Mouse (Mus musculus) hindbrain, embryonic 15.5 days (tissue): ENCODE measurements at regions not wholly inside any gene's neighbourhood (a gene's known extent, or its start where the extent isn't known, plus 50 kb on each side); places are given as distances from the start of the nearest gene placed in this dataset.
A peak's percentile ranks its signal among the peaks of the same experiment; 100 is the strongest.
"Not testable (repeated sequence)": the region's sequence is repeated elsewhere in the genome, so short reads cannot be mapped to it uniquely, and the experiment has no call there.

Experiments
- ATAC-seq: fragments of 200-750 bp; cut with Nextera tagmentation; 2 replicates; pipeline ENCODE4 v1.8.0; 2017; ENCODE audit warnings: low read depth, moderate number of reproducible peaks, moderate TSS enrichment; ENCODE audit not compliant: low FRiP score
- H3K27ac ChIP-seq: fragments of 300-500 bp; sonication (generic); replicated peaks from 2 replicates; pipeline ENCODE4 v1.5.1; 2015; ENCODE audit warnings: mild to moderate bottlenecking, inconsistent platforms
- H3K27me3 ChIP-seq: fragments of 300-500 bp; sonication (generic); 2 replicates; pipeline ENCODE4 v1.6.1; 2015; ENCODE audit warnings: control low read depth, inconsistent platforms
- H3K36me3 ChIP-seq: fragments of 300-500 bp; sonication (generic); 2 replicates; pipeline ENCODE4 v1.6.1; 2015; ENCODE audit warnings: control low read depth, inconsistent platforms
- H3K4me1 ChIP-seq: fragments of 300-500 bp; sonication (generic); replicated peaks from 2 replicates; pipeline ENCODE4 v1.6.1; 2015; ENCODE audit warnings: control low read depth, inconsistent platforms
- H3K4me2 ChIP-seq: fragments of 300-500 bp; sonication (generic); 2 replicates; pipeline ENCODE4 v1.6.1; 2015; ENCODE audit warnings: moderate library complexity, mild to moderate bottlenecking, inconsistent platforms
- H3K4me3 ChIP-seq: fragments of 300-500 bp; sonication (generic); 2 replicates; pipeline ENCODE4 v1.5.1; 2015; ENCODE audit warnings: mild to moderate bottlenecking, inconsistent platforms
- H3K9ac ChIP-seq: fragments of 300-500 bp; sonication (generic); 2 replicates; pipeline ENCODE4 v1.6.1; 2015; ENCODE audit warnings: inconsistent platforms
- H3K9me3 ChIP-seq: fragments of 300-500 bp; sonication (generic); 2 replicates; pipeline ENCODE4 v1.6.1; 2016; ENCODE audit warnings: control low read depth, inconsistent platforms
- whole genome bisulfite sequencing: fragments of 180-500 bp; shearing (Covaris S2); methylation state at CpG from one replicate; pipeline ENCODE4 v1.1.7; 2015; 5-methylcytosine and 5-hydroxymethylcytosine counted together

GRCm38 (mm10) chr15:42104816-42105215 lies 1970.7 kb downstream of the 9330182O14Rik start:
- no peaks in the 10 kb centered on the region for H3K4me1 ChIP-seq
- no peak for ATAC-seq
- 84% methylated on average over 2 of the region's 2 CpGs for WGBS

GRCm38 (mm10) chr15:42107106-42107505 lies 1972.9 kb downstream of the 9330182O14Rik start:
- Histone ChIP-seq H3K27ac (no peak overlapping the region), H3K36me3 (no peaks in the 10 kb centered on the region), H3K4me2 (no peak overlapping the region), H3K4me1 (no peaks in the 10 kb centered on the region), H3K9me3 (no peaks in the 10 kb centered on the region), H3K9ac (no peak overlapping the region), H3K27me3 (no peaks in the 10 kb centered on the region), H3K4me3 (no peak overlapping the region)
- ATAC-seq, result no peak

More at GRCm38 (mm10) chr15:42104816-42105215, 1970.7 kb downstream of the 9330182O14Rik start:
- Histone ChIP-seq H3K9ac (no peak overlapping the region), H3K4me3 (no peak overlapping the region), H3K4me2 (no peak overlapping the region), H3K36me3 (no peaks in the 10 kb centered on the region), H3K9me3 (no peaks in the 10 kb centered on the region), H3K27ac (no peak overlapping the region), H3K27me3 (no peaks in the 10 kb centered on the region)

- Histone ChIP-seq H3K9me3 (no peaks in the 10 kb centered on the region), H3K36me3 (no peaks in the 10 kb centered on the region), H3K9ac (no peak overlapping the region), H3K4me2 (no peak overlapping the region), H3K27ac (no peak overlapping the region), H3K4me3 (no peak overlapping the region), H3K4me1 (no peaks in the 10 kb centered on the region), H3K27me3 (no peaks in the 10 kb centered on the region)
- WGBS, result 72% methylated on average over 5 of the region's 5 CpGs
- no peak for ATAC-seq
Measured at GRCm38 (mm10) chr15:42111811-42112210, 1977.6 kb downstream of the 9330182O14Rik start.

- H3K36me3 ChIP-seq, result no peaks in the 10 kb centered on the region
- H3K9me3 ChIP-seq, result no peaks in the 10 kb centered on the region
- H3K4me2 ChIP-seq, result no peak overlapping the region
- H3K27ac ChIP-seq, result no peak overlapping the region
- no peak overlapping the region for H3K4me3 ChIP-seq
- ATAC-seq, result no peak
- 89% methylated on average over 1 of the region's 1 CpGs for WGBS
- no peaks in the 10 kb centered on the region for H3K27me3 ChIP-seq
- H3K9ac ChIP-seq, result no peak overlapping the region
- no peaks in the 10 kb centered on the region for H3K4me1 ChIP-seq
Measured at GRCm38 (mm10) chr15:42127471-42127870, 1993.3 kb downstream of the 9330182O14Rik start.

GRCm38 (mm10) chr15:42128976-42129375 lies 1994.8 kb downstream of the 9330182O14Rik start:
- Histone ChIP-seq H3K36me3 (no peaks in the 10 kb centered on the region), H3K9me3 (no peaks in the 10 kb centered on the region), H3K27me3 (no peaks in the 10 kb centered on the region), H3K27ac (no peak overlapping the region), H3K4me2 (no peak overlapping the region), H3K4me3 (no peak overlapping the region), H3K9ac (no peak overlapping the region), H3K4me1 (no peaks in the 10 kb centered on the region)
- no peak for ATAC-seq
- WGBS, result 96% methylated on average over 3 of the region's 3 CpGs

- no peaks in the 10 kb centered on the region for H3K9me3 ChIP-seq
- no peak overlapping the region for H3K4me3 ChIP-seq
- no peaks in the 10 kb centered on the region for H3K4me1 ChIP-seq
- no peaks in the 10 kb centered on the region for H3K27me3 ChIP-seq
- no peaks in the 10 kb centered on the region for H3K36me3 ChIP-seq
- no peak overlapping the region for H3K4me2 ChIP-seq
- H3K9ac ChIP-seq, result no peak overlapping the region
- H3K27ac ChIP-seq, result no peak overlapping the region
- no peak for ATAC-seq
Measured at GRCm38 (mm10) chr15:42166546-42166945, 2032.4 kb downstream of the 9330182O14Rik start.

GRCm38 (mm10) chr15:42177766-42178165 lies 2043.6 kb downstream of the 9330182O14Rik start:
- not testable (repeated sequence) for H3K4me2 ChIP-seq, H3K27me3 ChIP-seq, H3K4me1 ChIP-seq, H3K9ac ChIP-seq, H3K9me3 ChIP-seq, H3K36me3 ChIP-seq, H3K27ac ChIP-seq, ATAC-seq, H3K4me3 ChIP-seq
- WGBS, result 83% methylated on average over 1 of the region's 1 CpGs

- H3K9ac ChIP-seq, result no peak overlapping the region
- no peak overlapping the region for H3K4me3 ChIP-seq
- no peak overlapping the region for H3K4me2 ChIP-seq
- peak; percentile 84 for ATAC-seq
- WGBS, result 30% methylated on average over 5 of the region's 5 CpGs
- no peaks in the 10 kb centered on the region for H3K36me3 ChIP-seq
- H3K27ac ChIP-seq, result no peak overlapping the region
- H3K9me3 ChIP-seq, result no peaks in the 10 kb centered on the region
- H3K4me1 ChIP-seq, result no peaks in the 10 kb centered on the region
- H3K27me3 ChIP-seq, result no peaks in the 10 kb centered on the region
Measured at GRCm38 (mm10) chr15:42207187-42207846, 2073.2 kb downstream of the 9330182O14Rik start.

- Histone ChIP-seq H3K27me3 (no peaks in the 10 kb centered on the region), H3K36me3 (no peaks in the 10 kb centered on the region), H3K4me1 (no peaks in the 10 kb centered on the region), H3K4me3 (no peak overlapping the region), H3K27ac (no peak overlapping the region), H3K9ac (no peak overlapping the region), H3K4me2 (no peak overlapping the region), H3K9me3 (no peaks in the 10 kb centered on the region)
- WGBS, result 94% methylated on average over 11 of the region's 11 CpGs
- no peak for ATAC-seq
Measured at GRCm38 (mm10) chr15:42219496-42219895, 2085.3 kb downstream of the 9330182O14Rik start.

- no peak overlapping the region for H3K4me2 ChIP-seq
- H3K4me3 ChIP-seq, result no peak overlapping the region
- 75% methylated on average over 3 of the region's 3 CpGs for WGBS
- H3K9me3 ChIP-seq, result no peaks in the 10 kb centered on the region
- no peak overlapping the region for H3K9ac ChIP-seq
- H3K36me3 ChIP-seq, result no peaks in the 10 kb centered on the region
- H3K27ac ChIP-seq, result no peak overlapping the region
- no peak for ATAC-seq
- no peaks in the 10 kb centered on the region for H3K27me3 ChIP-seq
- H3K4me1 ChIP-seq, result no peaks in the 10 kb centered on the region
Measured at GRCm38 (mm10) chr15:42220005-42220404, 2085.8 kb downstream of the 9330182O14Rik start.

- Histone ChIP-seq H3K9me3 (no peaks in the 10 kb centered on the region), H3K27me3 (no peaks in the 10 kb centered on the region), H3K4me1 (no peaks in the 10 kb centered on the region), H3K36me3 (no peaks in the 10 kb centered on the region), H3K27ac (no peak overlapping the region), H3K4me2 (no peak overlapping the region), H3K9ac (no peak overlapping the region), H3K4me3 (no peak overlapping the region)
- 59% methylated on average over 1 of the region's 1 CpGs for WGBS
- no peak for ATAC-seq
Measured at GRCm38 (mm10) chr15:42225006-42225405, 2090.8 kb downstream of the 9330182O14Rik start.

- H3K4me2 ChIP-seq, result no peak overlapping the region
- H3K36me3 ChIP-seq, result no peaks in the 10 kb centered on the region
- H3K27me3 ChIP-seq, result no peaks in the 10 kb centered on the region
- H3K9ac ChIP-seq, result no peak overlapping the region
- H3K4me1 ChIP-seq, result no peaks in the 10 kb centered on the region
- no peak overlapping the region for H3K4me3 ChIP-seq
- ATAC-seq, result no peak
- H3K27ac ChIP-seq, result no peak overlapping the region
- H3K9me3 ChIP-seq, result no peaks in the 10 kb centered on the region
- WGBS, result 93% methylated on average over 3 of the region's 3 CpGs
Measured at GRCm38 (mm10) chr15:42231692-42232091, 2097.5 kb downstream of the 9330182O14Rik start.

- Histone ChIP-seq H3K9ac (no peak overlapping the region), H3K36me3 (no peaks in the 10 kb centered on the region), H3K4me3 (no peak overlapping the region), H3K4me1 (no peaks in the 10 kb centered on the region), H3K27me3 (no peaks in the 10 kb centered on the region), H3K27ac (no peak overlapping the region), H3K9me3 (no peaks in the 10 kb centered on the region), H3K4me2 (no peak overlapping the region)
- 94% methylated on average over 1 of the region's 1 CpGs for WGBS
- no peak for ATAC-seq
Measured at GRCm38 (mm10) chr15:42246812-42247211, 2112.6 kb downstream of the 9330182O14Rik start.
